Mouse (Mus musculus) inflammation-experienced regulatory T-cells, adult 6 months (primary cell): ENCODE results near the gene Acacb. TPM values are rescaled to one million over a fixed set of nuclear protein-coding genes. Genes with fewer than 3 reads are reported as not detected.

Experiments
- ATAC-seq: one replicate; pipeline ENCODE4 v1.8.0; 2017
- polyA plus RNA-seq, 3 experiments: library from polyadenylated mRNA; unstranded; fragments of 100-300 nt; shearing (Covaris generic); gene quantifications; one replicate each; pipeline ENCODE4 v1.2.1; 2017

Acacb gene
- polyA plus RNA-seq, 3 experiments from 2014 or later: 1.3 to 4.5 (median 1.7) TPM

GRCm38 (mm10) chr5:114137481-114138276, 8.7 kb upstream of the Acacb start:
- ATAC-seq: no peak

DNA sequence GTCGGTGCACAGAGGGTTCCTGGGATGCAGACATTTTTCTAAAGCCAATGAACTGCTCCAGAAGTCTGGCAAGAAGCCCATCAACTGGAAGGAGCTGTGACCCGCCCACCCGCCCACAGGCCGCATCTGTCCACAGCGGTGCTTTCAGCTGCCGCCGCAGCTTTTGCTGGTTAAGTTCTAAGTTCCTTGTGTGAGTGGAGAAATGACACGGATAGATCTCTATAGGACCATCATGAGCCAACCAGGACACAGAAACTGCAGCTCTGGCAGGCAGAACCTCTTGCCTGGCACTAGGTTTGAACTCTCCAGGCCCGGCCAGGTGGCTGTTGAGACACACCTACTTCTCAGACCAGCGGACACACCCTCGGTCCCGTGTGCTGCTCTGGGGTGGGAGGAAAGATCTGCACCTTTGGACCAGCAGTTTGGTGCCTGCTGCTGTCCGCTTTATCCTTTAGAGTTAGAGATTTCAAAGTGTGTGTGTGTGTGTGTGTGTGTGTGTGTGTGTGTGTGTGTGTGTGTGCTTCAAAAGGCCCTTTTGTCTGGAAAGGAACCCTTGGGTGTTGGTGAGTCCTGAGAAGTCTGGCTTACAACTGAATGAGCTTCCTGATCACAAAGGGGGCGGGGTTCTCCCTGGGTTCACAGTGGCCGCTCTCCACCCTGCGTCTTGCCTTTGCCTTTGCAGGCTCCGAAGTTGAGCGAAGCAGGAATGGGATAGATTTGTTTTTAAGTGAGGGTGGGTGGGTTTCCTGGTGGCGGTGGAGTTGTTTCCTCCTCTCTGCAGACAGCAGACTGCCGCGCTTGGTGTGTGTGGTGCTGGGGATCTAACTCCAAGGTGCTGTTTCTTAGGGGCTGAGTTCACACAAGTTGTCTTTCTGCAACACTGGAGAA, 7.8 kb upstream of the Acacb start:
- ATAC-seq: no peak

DNA sequence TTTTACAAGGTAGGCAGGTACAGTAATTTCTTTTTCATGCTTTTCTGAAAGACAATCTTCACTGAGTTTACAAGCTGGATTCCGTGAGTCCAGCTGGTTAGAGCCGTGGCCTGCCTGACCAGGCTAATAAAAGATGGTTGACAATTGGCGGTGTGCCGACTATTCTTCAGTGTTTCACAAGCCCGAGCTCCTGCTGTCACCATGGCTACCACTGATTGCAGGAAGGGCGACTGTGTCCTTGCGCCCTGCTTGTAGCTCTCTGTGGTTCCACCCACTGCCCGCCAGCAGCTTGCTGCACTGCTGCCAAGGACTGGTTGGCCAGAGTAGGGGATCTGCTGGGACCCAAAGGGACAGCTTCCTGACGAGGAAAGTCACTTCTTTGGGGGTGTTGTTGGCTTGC, 7.2 kb upstream of the Acacb start:
- ATAC-seq: no peak

GRCm38 (mm10) chr5:114147043-114147972, 973 bp downstream of the Acacb start:
- no peak for ATAC-seq

DNA sequence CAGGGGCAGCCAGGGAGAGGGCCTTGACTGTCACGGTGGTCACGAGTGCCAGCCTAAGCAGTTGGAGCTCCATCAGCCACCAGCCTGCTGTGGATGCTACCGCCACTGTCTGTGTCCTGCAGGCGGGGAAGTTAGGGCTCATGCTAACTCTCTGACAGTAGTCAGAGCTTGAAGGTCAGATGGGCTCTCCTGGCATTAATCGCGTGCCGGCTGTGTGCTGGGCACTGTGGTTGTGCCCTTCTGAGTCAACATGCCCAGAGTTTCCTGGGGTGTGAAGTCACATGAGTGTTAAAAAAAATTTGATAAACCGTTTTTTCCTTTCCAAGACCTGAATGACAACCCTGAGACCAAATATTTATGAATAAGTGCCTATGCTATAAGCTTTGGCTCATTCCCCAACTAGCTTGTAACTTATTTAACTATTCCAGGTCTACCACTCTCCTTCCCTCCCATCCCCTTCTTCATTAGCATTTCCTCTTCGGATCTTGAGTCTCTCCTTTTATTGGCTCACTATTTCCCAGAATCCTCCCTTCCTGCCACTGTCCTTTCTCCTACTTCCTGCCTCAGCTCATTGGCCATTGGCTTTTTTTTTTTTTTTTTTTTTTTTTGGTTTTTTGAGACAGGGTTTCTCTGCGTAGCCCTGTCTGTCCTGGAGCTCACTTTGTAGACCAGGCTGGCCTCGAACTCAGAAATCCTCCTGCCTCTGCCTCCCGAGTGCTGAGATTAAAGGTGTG, 6.2 kb downstream of the Acacb start:
- no peak for ATAC-seq

- no peak for ATAC-seq
Observed at GRCm38 (mm10) chr5:114153490-114153889, 7.2 kb downstream of the Acacb start.

DNA sequence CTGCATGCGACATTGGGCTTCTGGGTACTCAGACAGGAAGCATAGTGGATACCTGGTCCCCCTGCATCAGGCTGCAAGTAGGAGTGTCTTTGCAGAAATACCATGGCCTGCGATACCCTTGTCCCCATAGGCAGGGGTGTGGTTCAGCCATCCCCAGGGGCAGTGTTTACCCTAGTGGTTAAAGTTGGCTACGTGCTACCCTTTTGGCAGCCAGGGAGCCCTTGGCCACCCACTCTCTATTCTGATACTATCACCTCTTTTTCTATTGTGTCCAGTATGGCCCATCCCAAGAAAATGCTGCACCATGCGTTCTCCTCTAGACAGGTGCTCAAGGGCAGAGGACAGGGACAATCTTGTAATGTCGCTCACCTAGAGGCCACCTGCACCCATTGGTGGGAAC, 8.4 kb downstream of the Acacb start:
- ATAC-seq: no peak

- no peak for ATAC-seq
Observed at GRCm38 (mm10) chr5:114155168-114155933, 9.0 kb downstream of the Acacb start.

DNA sequence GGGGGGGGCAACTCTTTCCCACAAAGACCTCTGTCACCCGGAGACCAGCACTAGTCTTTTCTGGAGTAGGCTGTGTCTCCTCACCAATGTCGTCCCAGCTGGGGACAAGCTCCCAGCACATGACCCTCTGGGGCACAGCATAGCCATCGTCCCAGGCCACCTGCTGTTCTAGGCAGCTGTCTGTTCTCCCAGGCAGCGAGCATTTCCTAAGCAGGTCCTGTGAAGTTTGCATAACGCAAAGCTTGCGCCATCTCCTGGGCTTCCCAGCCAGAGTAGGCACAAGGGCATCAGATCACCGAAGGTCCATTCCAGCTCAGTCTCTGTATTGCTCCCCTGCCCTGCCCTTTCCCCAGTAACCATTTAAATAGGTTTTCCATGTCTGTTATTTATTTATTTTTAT, 10.9 kb downstream of the Acacb start:
- ATAC-seq: no peak

- ATAC-seq: no peak
Observed at GRCm38 (mm10) chr5:114161424-114161823, 15.1 kb downstream of the Acacb start.

DNA sequence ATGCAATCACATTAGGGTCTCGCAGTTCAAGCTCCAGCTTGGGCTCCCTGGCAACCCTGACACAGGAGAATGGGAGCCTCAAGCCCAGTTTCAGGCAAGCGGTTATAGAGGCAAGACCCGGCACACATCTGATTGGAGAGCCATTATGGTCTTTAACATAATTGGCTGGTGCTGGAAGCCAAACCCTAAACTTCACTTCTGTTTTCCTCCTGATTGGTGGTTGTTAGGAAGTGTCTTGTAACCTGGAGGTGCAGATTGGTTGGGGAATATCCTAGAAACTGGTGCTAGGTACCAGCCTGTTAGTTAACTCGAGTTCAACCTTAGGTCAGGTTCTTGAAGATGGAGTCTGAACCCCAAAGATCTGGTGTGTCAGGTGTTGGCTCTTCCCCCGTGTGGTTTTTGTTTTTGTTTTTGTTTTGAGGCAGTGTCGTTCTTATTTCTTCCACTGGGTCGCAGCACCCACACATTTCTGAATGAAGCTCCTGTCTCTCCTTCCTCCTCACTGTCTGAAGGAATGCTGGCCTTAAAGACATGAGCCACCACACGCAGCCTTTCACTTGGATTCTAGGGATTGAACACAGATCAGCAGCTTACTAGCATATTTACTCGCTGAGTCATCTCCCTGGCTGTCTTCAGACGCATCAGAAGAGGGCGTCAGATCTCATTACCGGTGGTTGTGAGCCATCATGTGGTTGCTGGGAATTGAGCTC, 15.9 kb downstream of the Acacb start:
- ATAC-seq: no peak

GRCm38 (mm10) chr5:114163117-114163696, 16.9 kb downstream of the Acacb start:
- no peak for ATAC-seq

DNA sequence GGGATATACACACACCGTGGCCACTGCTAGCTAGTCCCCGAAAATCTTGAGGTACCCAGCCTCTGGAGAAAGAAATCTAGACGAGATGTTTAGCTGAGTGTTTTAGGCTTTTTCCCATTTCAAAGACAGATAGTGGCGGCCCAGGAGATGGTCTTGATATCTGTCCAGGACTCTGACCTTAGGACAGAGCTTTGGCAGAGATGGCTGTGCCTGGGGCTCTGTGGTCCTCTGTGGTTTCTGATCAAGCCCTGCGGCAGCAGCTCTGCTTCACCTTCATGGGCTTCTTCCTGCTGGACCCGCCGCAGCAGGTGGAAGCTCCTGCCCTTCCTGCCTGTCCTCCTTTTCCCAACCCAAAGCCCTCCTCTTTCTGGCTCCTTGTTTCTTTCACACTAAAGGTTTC, 24.0 kb downstream of the Acacb start:
- no peak for ATAC-seq

DNA sequence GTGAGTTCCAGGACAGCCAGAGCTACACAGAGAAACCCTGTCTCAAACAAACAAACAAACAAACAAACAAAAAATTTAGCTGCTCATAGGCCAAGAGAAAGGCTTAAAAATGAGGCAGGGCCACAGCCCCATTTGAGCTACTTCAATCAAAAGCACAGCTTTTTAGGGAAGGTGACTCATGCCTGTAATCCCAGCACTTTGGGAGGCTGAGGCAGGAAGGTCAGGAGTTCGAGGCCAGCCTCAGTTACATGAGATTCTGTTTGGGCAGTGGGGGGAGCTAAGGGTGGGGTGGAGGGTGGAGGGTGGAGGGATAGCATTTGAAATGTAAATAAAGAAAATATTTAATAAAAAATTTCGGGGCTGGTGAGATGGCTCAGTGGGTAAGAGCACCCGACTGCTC, 26.6 kb downstream of the Acacb start:
- ATAC-seq: no peak

DNA sequence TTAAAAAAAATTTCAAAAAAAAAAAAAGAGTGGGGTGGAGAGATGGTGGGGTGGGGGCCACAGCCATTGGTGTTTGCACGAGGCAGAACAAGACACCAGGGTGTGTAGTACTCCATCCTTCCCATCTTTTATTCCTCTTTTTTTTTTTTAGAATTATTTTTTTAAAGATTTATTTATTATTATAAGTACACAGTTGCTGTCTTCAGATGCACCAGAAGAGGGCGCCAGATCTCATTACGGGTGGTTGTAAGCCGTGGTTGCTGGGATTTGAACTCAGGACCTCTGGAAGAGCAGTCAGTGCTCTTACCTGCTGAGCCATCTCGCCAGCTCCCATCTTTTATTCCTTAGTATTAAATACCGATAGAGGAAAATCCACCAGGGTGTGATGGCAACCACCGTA, 27.1 kb downstream of the Acacb start:
- ATAC-seq: no peak

- no peak for ATAC-seq
Observed at GRCm38 (mm10) chr5:114173877-114174581, 27.7 kb downstream of the Acacb start.

- ATAC-seq: no peak
Observed at GRCm38 (mm10) chr5:114174639-114175038, 28.3 kb downstream of the Acacb start.

GRCm38 (mm10) chr5:114175596-114176171, 29.3 kb downstream of the Acacb start:
- ATAC-seq: peak; percentile 96
